Mouse (Mus musculus): ENCODE results near the gene Gstm2. TPM values are rescaled to one million over a fixed set of nuclear protein-coding genes. Genes with fewer than 3 reads are reported as not detected.
"Not testable (repeated sequence)": the region's sequence is repeated elsewhere in the genome, so short reads cannot be mapped to it uniquely, and the experiment has no call there.

The Gstm2 gene
- polyA plus RNA-seq, 1 experiment from 2014 or later: 23.4 TPM

GRCm38 (mm10) chr3:107983771-107984170, 2.5 kb downstream of the Gstm2 start:
- Histone ChIP-seq H3K9me3 (replicated peaks) (no peaks in the 10 kb centered on the region), H3K27ac (no peak overlapping the region), H3K36me3 (no peaks in the 10 kb centered on the region), H3K4me1 (no peaks in the 10 kb centered on the region), H3K27me3 (no peaks in the 10 kb centered on the region), H3K4me3 (no peak overlapping the region), H3K9ac (no peak overlapping the region), H3K4me2 (replicated peaks) (no peak overlapping the region)
- no peak for ATAC-seq (ENCODE audit: low FRiP score)
- 66% methylated on average over 3 of the region's 3 CpGs for WGBS

- H3K27me3 ChIP-seq: no peaks in the 10 kb centered on the region
- H3K4me1 ChIP-seq: no peaks in the 10 kb centered on the region
- H3K4me2 ChIP-seq (replicated peaks): no peak overlapping the region
- no peaks in the 10 kb centered on the region for H3K9me3 ChIP-seq (replicated peaks)
- H3K4me3 ChIP-seq: no peak overlapping the region
- H3K36me3 ChIP-seq: no peaks in the 10 kb centered on the region
- H3K9ac ChIP-seq: no peak overlapping the region
- WGBS: 86% methylated on average over 6 of the region's 6 CpGs
- no peak for ATAC-seq (ENCODE audit: low FRiP score)
- H3K27ac ChIP-seq: no peak overlapping the region
These were observed 3.5 kb downstream of the Gstm2 start for GRCm38 (mm10) chr3:107982726-107983125.

GRCm38 (mm10) chr3:107981261-107981660, 5.0 kb downstream of the Gstm2 start:
- H3K27me3 ChIP-seq: no peaks in the 10 kb centered on the region
- WGBS: 74% methylated on average over 3 of the region's 3 CpGs
- H3K4me2 ChIP-seq (replicated peaks): no peak overlapping the region
- H3K36me3 ChIP-seq: no peaks in the 10 kb centered on the region
- no peak overlapping the region for H3K4me3 ChIP-seq
- H3K4me1 ChIP-seq: no peaks in the 10 kb centered on the region
- no peak overlapping the region for H3K9ac ChIP-seq
- H3K27ac ChIP-seq: no peak overlapping the region
- ATAC-seq (ENCODE audit: low FRiP score): no peak
- no peaks in the 10 kb centered on the region for H3K9me3 ChIP-seq (replicated peaks)

- no peaks in the 10 kb centered on the region for H3K4me1 ChIP-seq
- H3K4me3 ChIP-seq: no peak overlapping the region
- H3K9me3 ChIP-seq (replicated peaks): no peaks in the 10 kb centered on the region
- no peaks in the 10 kb centered on the region for H3K27me3 ChIP-seq
- H3K9ac ChIP-seq: no peak overlapping the region
- H3K4me2 ChIP-seq (replicated peaks): no peak overlapping the region
- no peaks in the 10 kb centered on the region for H3K36me3 ChIP-seq
- H3K27ac ChIP-seq: no peak overlapping the region
- ATAC-seq (ENCODE audit: low FRiP score): no peak
- 86% methylated on average over 3 of the region's 3 CpGs for WGBS
These were observed 8.6 kb downstream of the Gstm2 start for GRCm38 (mm10) chr3:107977691-107978090.

- no peak overlapping the region for H3K4me3 ChIP-seq
- WGBS: 96% methylated on average over 1 of the region's 1 CpGs
- H3K36me3 ChIP-seq: no peaks in the 10 kb centered on the region
- no peak overlapping the region for H3K4me2 ChIP-seq (replicated peaks)
- no peaks in the 10 kb centered on the region for H3K4me1 ChIP-seq
- no peak overlapping the region for H3K27ac ChIP-seq
- H3K27me3 ChIP-seq: no peaks in the 10 kb centered on the region
- no peak overlapping the region for H3K9ac ChIP-seq
- H3K9me3 ChIP-seq (replicated peaks): no peaks in the 10 kb centered on the region
- ATAC-seq (ENCODE audit: low FRiP score): no peak
These were observed 12.0 kb downstream of the Gstm2 start for GRCm38 (mm10) chr3:107974237-107974636.

- Histone ChIP-seq H3K9me3 (replicated peaks) (no peaks in the 10 kb centered on the region), H3K27me3 (no peaks in the 10 kb centered on the region), H3K36me3 (no peaks in the 10 kb centered on the region), H3K27ac (no peak overlapping the region), H3K4me3 (no peak overlapping the region), H3K4me2 (replicated peaks) (no peak overlapping the region), H3K4me1 (no peaks in the 10 kb centered on the region), H3K9ac (no peak overlapping the region)
- WGBS: 92% methylated on average over 3 of the region's 3 CpGs
- ATAC-seq (ENCODE audit: low FRiP score): no peak
These were observed 14.2 kb downstream of the Gstm2 start for GRCm38 (mm10) chr3:107972070-107972469.

- not testable (repeated sequence) for ATAC-seq (ENCODE audit: low FRiP score); H3K27me3 ChIP-seq; H3K36me3 ChIP-seq; H3K4me2 ChIP-seq (replicated peaks); H3K4me1 ChIP-seq; H3K9ac ChIP-seq; H3K27ac ChIP-seq; H3K9me3 ChIP-seq (replicated peaks); H3K4me3 ChIP-seq
- 51% methylated on average over 3 of the region's 3 CpGs for WGBS
These were observed 15.2 kb downstream of the Gstm2 start for GRCm38 (mm10) chr3:107971101-107971500.

GRCm38 (mm10) chr3:107968724-107969395, 17.4 kb downstream of the Gstm2 start, which contains the start of gene Gstm3:
Gene Gstm3, minus strand, starts transcription at chr3:107969283.
- Histone ChIP-seq H3K27me3 (no peaks in the 10 kb centered on the region), H3K4me3 (no peak within 1 kb of the TSS), H3K27ac (no peak within 1 kb of the TSS), H3K4me2 (replicated peaks) (no peak within 1 kb of the TSS), H3K36me3 (no peaks in the 10 kb centered on the region), H3K9me3 (replicated peaks) (no peaks in the 10 kb centered on the region), H3K4me1 (no peaks in the 10 kb centered on the region), H3K9ac (no peak within 1 kb of the TSS)
- 61% methylated on average over 13 of the region's 13 CpGs for WGBS
- no peak for ATAC-seq (ENCODE audit: low FRiP score)

GRCm38 (mm10) chr3:107966631-107967030, 19.6 kb downstream of the Gstm2 start:
- no peak for ATAC-seq (ENCODE audit: low FRiP score)
- Histone ChIP-seq H3K4me3 (no peak overlapping the region), H3K9me3 (replicated peaks) (no peaks in the 10 kb centered on the region), H3K36me3 (no peaks in the 10 kb centered on the region), H3K27ac (no peak overlapping the region), H3K27me3 (no peaks in the 10 kb centered on the region), H3K4me2 (replicated peaks) (no peak overlapping the region), H3K4me1 (no peaks in the 10 kb centered on the region), H3K9ac (no peak overlapping the region)
- 94% methylated on average over 5 of the region's 5 CpGs for WGBS

GRCm38 (mm10) chr3:107965592-107965991, 20.7 kb downstream of the Gstm2 start:
- H3K4me3 ChIP-seq: no peak overlapping the region
- H3K4me2 ChIP-seq (replicated peaks): no peak overlapping the region
- H3K27me3 ChIP-seq: no peaks in the 10 kb centered on the region
- no peak for ATAC-seq (ENCODE audit: low FRiP score)
- no peaks in the 10 kb centered on the region for H3K4me1 ChIP-seq
- 81% methylated on average over 1 of the region's 1 CpGs for WGBS
- no peaks in the 10 kb centered on the region for H3K36me3 ChIP-seq
- no peaks in the 10 kb centered on the region for H3K9me3 ChIP-seq (replicated peaks)
- no peak overlapping the region for H3K9ac ChIP-seq
- H3K27ac ChIP-seq: no peak overlapping the region

- no peaks in the 10 kb centered on the region for H3K36me3 ChIP-seq
- no peak overlapping the region for H3K27ac ChIP-seq
- H3K27me3 ChIP-seq: no peaks in the 10 kb centered on the region
- no peaks in the 10 kb centered on the region for H3K4me1 ChIP-seq
- no peak for ATAC-seq (ENCODE audit: low FRiP score)
- H3K4me3 ChIP-seq: no peak overlapping the region
- no peak overlapping the region for H3K4me2 ChIP-seq (replicated peaks)
- H3K9me3 ChIP-seq (replicated peaks): no peaks in the 10 kb centered on the region
- H3K9ac ChIP-seq: no peak overlapping the region
- 68% methylated on average over 5 of the region's 5 CpGs for WGBS
These were observed 21.5 kb downstream of the Gstm2 start for GRCm38 (mm10) chr3:107964656-107965308.

GRCm38 (mm10) chr3:107964026-107964425, 22.2 kb downstream of the Gstm2 start:
- Histone ChIP-seq H3K4me1 (no peaks in the 10 kb centered on the region), H3K9me3 (replicated peaks) (no peaks in the 10 kb centered on the region), H3K4me3 (no peak overlapping the region), H3K9ac (no peak overlapping the region), H3K27ac (no peak overlapping the region), H3K4me2 (replicated peaks) (no peak overlapping the region), H3K36me3 (no peaks in the 10 kb centered on the region), H3K27me3 (no peaks in the 10 kb centered on the region)
- WGBS: 75% methylated on average over 4 of the region's 4 CpGs
- no peak for ATAC-seq (ENCODE audit: low FRiP score)

- 85% methylated on average over 9 of the region's 9 CpGs for WGBS
- ATAC-seq (ENCODE audit: low FRiP score); H3K4me1 ChIP-seq: not testable (repeated sequence)
These were observed 31.0 kb downstream of the Gstm2 start for GRCm38 (mm10) chr3:107955260-107955659.

More at GRCm38 (mm10) chr3:107955260-107955659, 31.0 kb downstream of the Gstm2 start:
- H3K36me3 ChIP-seq; H3K4me3 ChIP-seq; H3K27ac ChIP-seq; H3K9ac ChIP-seq; H3K27me3 ChIP-seq; H3K9me3 ChIP-seq (replicated peaks); H3K4me2 ChIP-seq (replicated peaks): not testable (repeated sequence)
